In the genomic region with DNA sequence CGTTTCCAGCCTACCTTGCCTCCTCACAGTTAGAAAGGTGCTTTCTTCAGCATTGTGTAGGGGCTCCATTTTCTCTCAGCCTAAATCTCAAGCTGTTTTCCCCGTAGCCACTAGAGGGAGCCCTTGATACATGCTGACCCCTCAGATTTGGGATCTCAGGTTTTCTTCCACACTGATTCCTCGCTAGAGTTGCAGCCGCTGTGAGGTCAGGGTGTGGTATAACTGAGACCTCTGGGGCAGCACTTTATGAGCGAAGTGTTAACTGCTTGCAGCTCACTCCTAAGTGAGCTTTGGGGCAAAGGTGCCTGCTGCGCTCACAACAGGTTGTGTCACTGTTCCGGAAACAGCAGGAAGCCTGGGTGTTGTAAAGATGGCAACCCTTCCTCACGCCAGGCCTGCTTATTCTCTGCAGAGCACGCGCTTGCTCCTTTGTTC, we compare ENCODE assay signal across 9 mouse cellular contexts. TPM values are rescaled to one million over a fixed set of nuclear protein-coding genes. Genes with fewer than 3 reads are reported as not detected.
DNase-seq lines count a peak whose midpoint lies in the region; ATAC-seq and TF ChIP-seq lines count a peak whose summit lies in the region.
"Had no signal": no experiment of that assay in that cellular context is flagged by ENCODE, and none has a peak within 500 bp of the region (broad histone marks: within the 10 kb centered on the region; RNA-seq: fewer than 3 reads in every experiment).

No protein-coding gene starts in this region.

- peak; percentile 61 for TF ChIP-seq CTCF in C2C12 (IDR thresholded peaks at IDR 0.05; ENCODE audit: control insufficient read depth, insufficient read depth, insufficient read length)

- H3K9ac ChIP-seq in embryonic facial prominence, embryonic 14.5 days (ENCODE audit: low read depth, low read length): no peak overlapping the region
- peak overlapping the region; percentile 11; the same call in 1 of the 2 replicates for H3K9ac ChIP-seq in kidney, embryonic 15.5 days
- H3K9ac ChIP-seq in limb, embryonic 14.5 days (ENCODE audit: low read depth, low read length, severe bottlenecking): no peak overlapping the region
- H3K9ac ChIP-seq: embryonic facial prominence, embryonic 13.5 days had no signal

- ATAC-seq in embryonic facial prominence, embryonic 14.5 days (ENCODE audit: low read depth): peak; percentile 51
- peak; percentile 33 for ATAC-seq in kidney, embryonic 15.5 days (replicated peaks; ENCODE audit: low FRiP score)
- peak; percentile 67 for ATAC-seq in limb, embryonic 14.5 days (ENCODE audit: low FRiP score, low read depth)

- H3K79me3 ChIP-seq in C2C12 (ENCODE audit: low read depth): no peaks in the 10 kb centered on the region

- 43% methylated on average over 10 of the region's 10 CpGs for WGBS in embryonic facial prominence, embryonic 14.5 days
- WGBS in heart, embryonic 10.5 days: 43% methylated on average over 10 of the region's 10 CpGs
- WGBS in kidney, embryonic 15.5 days: 15% methylated on average over 10 of the region's 10 CpGs
- WGBS in limb, embryonic 14.5 days: 11% methylated on average over 10 of the region's 10 CpGs

- H3K4me2 ChIP-seq in embryonic facial prominence, embryonic 14.5 days (ENCODE audit: low read depth, low read length): no peak overlapping the region
- peak overlapping the region; percentile 39; the same call in 1 of the 2 replicates for H3K4me2 ChIP-seq in kidney, embryonic 15.5 days
- H3K4me2 ChIP-seq in limb, embryonic 14.5 days (replicated peaks; ENCODE audit: low read depth, low read length, severe bottlenecking): 0 out of 2 replicates have a peak overlapping the region, but pooled peaks have one; percentile 24
- peak overlapping the region; percentile 51 for H3K4me2 ChIP-seq in myocyte (ENCODE audit: low read depth)
- H3K4me2 ChIP-seq: embryonic facial prominence, embryonic 13.5 days had no signal

- no peak overlapping the region for H3K27ac ChIP-seq in embryonic facial prominence, embryonic 14.5 days (replicated peaks; ENCODE audit: low read depth, low read length)
- H3K27ac ChIP-seq in heart, embryonic 10.5 days: peak overlapping the region; percentile 32; the same call in 1 of the 2 replicates
- H3K27ac ChIP-seq in kidney, embryonic 15.5 days: peak overlapping the region; percentile 76
- no peak overlapping the region for H3K27ac ChIP-seq in limb, embryonic 14.5 days (replicated peaks; ENCODE audit: low read depth, low read length)
- H3K27ac ChIP-seq: embryonic facial prominence, embryonic 13.5 days had no signal

- peaks cover 8% of the 10 kb centered on the region for H3K4me1 ChIP-seq in embryonic facial prominence, embryonic 14.5 days (ENCODE audit: control insufficient read depth, insufficient read depth, low read length)
- H3K4me1 ChIP-seq in heart, embryonic 10.5 days: peaks cover 39% of the 10 kb centered on the region
- peaks cover 56% of the 10 kb centered on the region for H3K4me1 ChIP-seq in kidney, embryonic 15.5 days
- peaks cover 8% of the 10 kb centered on the region for H3K4me1 ChIP-seq in limb, embryonic 14.5 days (ENCODE audit: control insufficient read depth, insufficient read depth, low read length)

- H3ac ChIP-seq in C2C12 (ENCODE audit: control insufficient read depth, insufficient read length, low read depth): no peak overlapping the region
- no peak overlapping the region for H3ac ChIP-seq in myocyte (ENCODE audit: control insufficient read depth, insufficient read length)

- no peaks in the 10 kb centered on the region for H3K9me3 ChIP-seq in embryonic facial prominence, embryonic 14.5 days (ENCODE audit: control insufficient read depth, low read length)
- H3K9me3 ChIP-seq in heart, embryonic 10.5 days: no peaks in the 10 kb centered on the region
- no peaks in the 10 kb centered on the region for H3K9me3 ChIP-seq in kidney, embryonic 15.5 days (replicated peaks)
- no peaks in the 10 kb centered on the region for H3K9me3 ChIP-seq in limb, embryonic 14.5 days (ENCODE audit: control insufficient read depth, low read length)
- H3K9me3 ChIP-seq: embryonic facial prominence, embryonic 13.5 days had no signal

- no peaks in the 10 kb centered on the region for H3K27me3 ChIP-seq in C2C12 (ENCODE audit: control insufficient read depth, insufficient read depth, insufficient read length)
- H3K27me3 ChIP-seq in embryonic facial prominence, embryonic 14.5 days (replicated peaks; ENCODE audit: control insufficient read depth, insufficient read depth, low read length): no peaks in the 10 kb centered on the region
- no peaks in the 10 kb centered on the region for H3K27me3 ChIP-seq in heart, embryonic 10.5 days (ENCODE audit: insufficient read depth, poor library complexity, severe bottlenecking)
- no peaks in the 10 kb centered on the region for H3K27me3 ChIP-seq in kidney, embryonic 15.5 days
- no peaks in the 10 kb centered on the region for H3K27me3 ChIP-seq in limb, embryonic 14.5 days (ENCODE audit: control insufficient read depth, insufficient read depth, low read length)
- no peaks in the 10 kb centered on the region for H3K27me3 ChIP-seq in myocyte (ENCODE audit: control insufficient read depth, insufficient read depth, insufficient read length)
- no peaks in the 10 kb centered on the region for H3K27me3 ChIP-seq in splenic B cell, adult 2 months (ENCODE audit: control insufficient read depth, insufficient read depth, low read length, poor library complexity, severe bottlenecking)
- H3K27me3 ChIP-seq: embryonic facial prominence, embryonic 13.5 days had no signal

- DNase-seq in adrenal gland, postnatal 36 days: peak; percentile 67 to 71
- DNase-seq in embryonic facial prominence, embryonic 14.5 days (ENCODE audit: low spot score): peak; percentile 86
- DNase-seq in heart, embryonic 10.5 days (ENCODE audit: low spot score): peak; percentile 89
- DNase-seq in limb, embryonic 14.5 days (ENCODE audit: low spot score): peak; percentile 76
- DNase-seq in splenic B cell, adult 2 months (ENCODE audit: low read depth, low spot score): peak; percentile 74

- H3K4me3 ChIP-seq in C2C12 (ENCODE audit: insufficient read depth, poor library complexity, severe bottlenecking) (no peak overlapping the region), myocyte (no peak overlapping the region)
- H3K4me3 ChIP-seq in embryonic facial prominence, embryonic 14.5 days (ENCODE audit: low read depth, low read length): no peak overlapping the region
- H3K4me3 ChIP-seq in heart, embryonic 10.5 days: no peak overlapping the region
- H3K4me3 ChIP-seq in kidney, embryonic 15.5 days (replicated peaks): no peak overlapping the region
- no peak overlapping the region for H3K4me3 ChIP-seq in limb, embryonic 14.5 days (replicated peaks; ENCODE audit: low read length)
- H3K4me3 ChIP-seq: embryonic facial prominence, embryonic 13.5 days had no signal

- TF ChIP-seq POLR2A in limb, embryonic 14.5 days (IDR thresholded peaks at IDR 0.05; ENCODE audit: borderline replicate concordance, extremely low read depth, insufficient read depth, insufficient read length): no peak
- TF ChIP-seq POLR2A in myocyte (IDR thresholded peaks at IDR 0.05; ENCODE audit: insufficient read length, low read depth): no peak

- H3K36me3 ChIP-seq in C2C12 (ENCODE audit: control insufficient read depth, insufficient read depth) (peaks cover 29% of the 10 kb centered on the region), myocyte (ENCODE audit: control insufficient read depth, insufficient read depth) (peaks cover 10% of the 10 kb centered on the region)
- peaks cover 37% of the 10 kb centered on the region for H3K36me3 ChIP-seq in embryonic facial prominence, embryonic 14.5 days (ENCODE audit: control insufficient read depth, insufficient read depth, low read length)
- peaks cover 32% of the 10 kb centered on the region for H3K36me3 ChIP-seq in heart, embryonic 10.5 days
- peaks cover 33% of the 10 kb centered on the region for H3K36me3 ChIP-seq in kidney, embryonic 15.5 days
- peaks cover 31% of the 10 kb centered on the region for H3K36me3 ChIP-seq in limb, embryonic 14.5 days (ENCODE audit: control insufficient read depth, insufficient read depth, low read length)
- H3K36me3 ChIP-seq in splenic B cell, adult 2 months (ENCODE audit: control insufficient read depth, insufficient read depth, low read length, poor library complexity, severe bottlenecking): peaks cover 8% of the 10 kb centered on the region; the same call in 1 of the 2 replicates

- no peaks in the 10 kb centered on the region for H3K79me2 ChIP-seq in C2C12 (ENCODE audit: control insufficient read depth, insufficient read depth)
- H3K79me2 ChIP-seq in myocyte (ENCODE audit: control insufficient read depth, insufficient read depth): no peaks in the 10 kb centered on the region

RNA-seq across cellular contexts. Expression of a gene that starts 28.3 kb away (rescaled TPM):
- 23.1 TPM for polyA plus RNA-seq in C2C12 (2012; fragmentation: generic; extraction: Trizol)
- total RNA-seq in adrenal gland, postnatal 36 days (2021): 1 to 10 TPM; 1.4 to 2.1 TPM
- 5.8 and 5.9 TPM in 2 replicates for polyA plus RNA-seq in embryonic facial prominence, embryonic 14.5 days (2014; fragmentation: Nextera tagmentation; extraction: Ambion mirVana)
- polyA plus RNA-seq in heart, embryonic 10.5 days (2016; fragmentation: Nextera tagmentation; extraction: Ambion mirVana): 18.3 and 34.7 TPM in 2 replicates
- polyA plus RNA-seq in kidney, embryonic 15.5 days (2015; fragmentation: Nextera tagmentation; extraction: Ambion mirVana): 2.9 and 3.0 TPM in 2 replicates
- 9.9 and 10.0 TPM in 2 replicates for polyA plus RNA-seq in limb, embryonic 14.5 days (2012; rRNA removed)
- polyA plus RNA-seq in limb, embryonic 14.5 days (2014; fragmentation: Nextera tagmentation; extraction: Ambion mirVana): 5.5 and 6.9 TPM in 2 replicates
- polyA plus RNA-seq in myocyte (2012; fragmentation: generic; extraction: Trizol): 35.4 TPM

RNA-seq across cellular contexts. Expression of a gene that starts 48.6 kb away (rescaled TPM):
- polyA plus RNA-seq in C2C12 (2012; fragmentation: generic; extraction: Trizol) (10.1 TPM), myocyte (2012; fragmentation: generic; extraction: Trizol) (6.5 TPM)
- total RNA-seq in adrenal gland, postnatal 36 days (2021): 10 to 100 TPM; 32.5 TPM
- polyA plus RNA-seq in embryonic facial prominence, embryonic 14.5 days (2014; fragmentation: Nextera tagmentation; extraction: Ambion mirVana): 58.4 and 62.4 TPM in 2 replicates
- polyA plus RNA-seq in heart, embryonic 10.5 days (2016; fragmentation: Nextera tagmentation; extraction: Ambion mirVana): 47.0 and 64.8 TPM in 2 replicates
- polyA plus RNA-seq in kidney, embryonic 15.5 days (2015; fragmentation: Nextera tagmentation; extraction: Ambion mirVana): 74.7 and 75.6 TPM in 2 replicates
- polyA plus RNA-seq in limb, embryonic 14.5 days (2012; rRNA removed): 28.2 and 42.4 TPM in 2 replicates
- 60.8 and 64.5 TPM in 2 replicates for polyA plus RNA-seq in limb, embryonic 14.5 days (2014; fragmentation: Nextera tagmentation; extraction: Ambion mirVana)

RNA-seq across cellular contexts. Expression of a gene that starts 60.0 kb away (rescaled TPM):
- 17.0 TPM for polyA plus RNA-seq in C2C12 (2012; fragmentation: generic; extraction: Trizol)
- 10 to 100 TPM; 74.1 to 79.8 TPM for total RNA-seq in adrenal gland, postnatal 36 days (2021)
- polyA plus RNA-seq in embryonic facial prominence, embryonic 14.5 days (2014; fragmentation: Nextera tagmentation; extraction: Ambion mirVana): 269 and 273 TPM in 2 replicates
- 373 and 457 TPM in 2 replicates for polyA plus RNA-seq in heart, embryonic 10.5 days (2016; fragmentation: Nextera tagmentation; extraction: Ambion mirVana)
- 381 and 430 TPM in 2 replicates for polyA plus RNA-seq in kidney, embryonic 15.5 days (2015; fragmentation: Nextera tagmentation; extraction: Ambion mirVana)
- 52.1 and 70.6 TPM in 2 replicates for polyA plus RNA-seq in limb, embryonic 14.5 days (2012; rRNA removed)
- 288 and 300 TPM in 2 replicates for polyA plus RNA-seq in limb, embryonic 14.5 days (2014; fragmentation: Nextera tagmentation; extraction: Ambion mirVana)
- 34.3 TPM for polyA plus RNA-seq in myocyte (2012; fragmentation: generic; extraction: Trizol)

Comparison
In these comparisons a context has a peak if more than half of its experiments do, and no peak if none do; other contexts are left out.
1. H3K27ac ChIP-seq: peak in heart, embryonic 10.5 days (single experiment) and kidney, embryonic 15.5 days (single experiment); none in embryonic facial prominence, embryonic 14.5 days (single experiment) and limb, embryonic 14.5 days (single experiment).
2. Peak in every context shown above with its lines, with median percentiles within 50 percentile points of each other: DNase-seq and ATAC-seq.